Mouse (Mus musculus) right cerebral cortex, postnatal 36 days (tissue): ENCODE measurements around the gene Olfr766-ps1.
"Not testable (repeated sequence)": the region's sequence is repeated elsewhere in the genome, so short reads cannot be mapped to it uniquely, and the experiment has no call there.

Experiments
- DNase-seq, 2 experiments: peaks; one replicate each; pipeline ENCODE4 v3.0.0; 2022; ENCODE audit warnings: low spot score in 2 of 2, mixed read lengths in 1 of 2

The Olfr766-ps1 gene

DNA sequence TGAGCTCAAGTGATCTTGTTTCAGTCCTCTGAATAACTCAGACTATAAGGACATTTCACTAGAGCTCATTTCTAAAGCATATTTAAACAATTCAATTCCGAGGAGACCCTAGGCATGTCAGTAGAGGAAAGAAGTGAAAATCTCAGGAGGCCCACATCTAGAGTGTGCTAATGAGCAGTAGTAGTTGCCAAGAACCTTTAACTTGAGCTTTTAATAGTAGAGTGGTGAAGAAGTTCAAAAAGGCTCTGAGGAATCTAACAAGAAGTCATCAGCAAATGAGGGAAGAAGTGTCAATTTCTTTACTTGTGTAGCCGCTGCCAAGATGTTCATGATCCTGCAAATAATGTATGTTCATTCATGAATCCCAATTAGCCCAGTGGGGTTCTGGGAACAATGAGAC is at the start of gene Olfr766-ps1:
Gene Olfr766-ps1 (minus strand): TSS at position 101 of the 400 bp plus-strand sequence.
- DNase-seq: no peak

- no peak for DNase-seq
These were observed 49.0 kb upstream of the Olfr766-ps1 start, which contains the start of gene Olfr769 for GRCm38 (mm10) chr10:129117761-129118160. TSS of gene Olfr769 (minus strand) at chr10:129117861.

DNA sequence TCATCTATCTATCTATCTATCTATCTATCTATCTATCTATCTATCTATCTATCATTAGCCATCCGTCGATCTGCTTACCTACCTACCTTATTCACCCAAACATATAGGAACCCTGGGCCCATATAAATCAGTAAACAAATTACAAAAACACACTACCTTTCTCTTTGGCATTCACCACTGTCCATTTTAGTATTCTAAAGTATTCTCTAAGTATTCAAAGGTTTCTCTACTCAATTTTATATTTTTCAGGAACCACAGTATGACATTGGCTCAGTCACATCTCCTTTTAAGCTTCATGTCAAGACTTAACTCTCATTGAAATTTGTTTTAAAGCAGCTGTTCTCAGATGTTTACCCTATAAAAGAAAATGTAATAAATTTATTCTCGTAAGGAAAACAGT is 46.4 kb upstream of the Olfr766-ps1 start:
- DNase-seq: no peak

DNA sequence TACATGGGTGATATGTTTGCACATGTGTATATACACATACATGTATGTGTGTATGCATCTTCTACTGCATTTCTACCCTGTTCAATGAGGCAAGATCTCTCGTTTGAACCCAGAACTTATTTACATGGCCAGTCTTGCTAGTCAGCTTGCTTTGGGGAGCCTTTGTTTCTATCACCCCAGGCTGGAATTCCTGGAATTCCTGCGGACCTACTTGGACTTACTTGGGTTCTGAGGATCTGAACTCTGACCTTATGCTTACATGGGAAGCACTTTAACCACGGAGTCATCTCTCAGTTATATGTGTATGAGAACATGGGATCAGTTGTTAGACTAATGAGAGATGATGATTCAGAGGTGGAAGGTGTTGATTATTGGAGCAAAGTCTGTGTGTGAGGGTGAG is 32.5 kb upstream of the Olfr766-ps1 start:
- no peak for DNase-seq

GRCm38 (mm10) chr10:129099275-129099674 is 30.5 kb upstream of the Olfr766-ps1 start, which contains the start of gene Olfr768:
TSS of gene Olfr768 (minus strand) at chr10:129099375.
- no peak for DNase-seq

DNA sequence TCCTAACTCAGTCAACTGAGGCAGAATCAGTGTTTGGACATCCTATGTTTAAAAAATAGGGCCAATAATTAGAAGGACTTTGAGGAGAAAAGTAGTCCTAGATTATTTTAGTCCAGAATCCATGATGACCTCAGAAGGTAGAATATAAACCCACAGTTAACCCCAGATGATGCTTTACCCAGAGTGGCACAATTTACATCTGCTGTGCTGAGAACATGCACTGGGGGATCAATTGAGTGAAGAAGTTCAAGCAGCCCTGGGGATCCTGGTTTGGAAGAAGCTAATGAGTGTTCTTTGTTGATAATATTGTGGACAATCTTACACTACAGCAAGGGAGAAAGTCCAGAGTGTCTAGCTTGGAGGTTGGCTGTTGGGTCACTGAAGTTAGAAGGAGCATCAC is 14.0 kb upstream of the Olfr766-ps1 start, which contains the start of gene Olfr767:
Gene Olfr767 (minus strand): TSS at position 101 of the 400 bp plus-strand sequence.
- not testable (repeated sequence) for DNase-seq

DNA sequence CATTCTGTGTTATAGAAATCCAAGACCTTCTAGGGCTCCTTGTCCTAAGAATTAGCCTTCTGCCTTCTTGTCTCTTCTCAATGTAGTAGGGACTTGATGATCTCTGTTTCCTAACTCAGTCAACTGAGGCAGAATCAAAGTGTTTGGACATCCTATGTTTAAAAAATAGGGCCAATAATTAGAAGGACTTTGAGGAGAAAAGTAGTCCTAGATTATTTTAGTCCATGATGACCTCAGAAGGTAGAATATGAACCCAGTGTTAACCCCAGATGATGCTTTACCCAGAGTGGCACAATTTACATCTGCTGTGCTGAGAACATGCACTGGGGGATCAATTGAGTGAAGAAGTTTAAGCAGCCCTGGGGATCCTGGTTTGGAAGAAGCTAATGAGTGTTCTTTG is 18.9 kb downstream of the Olfr766-ps1 start, which contains the start of gene Olfr765:
Gene Olfr765 (minus strand): TSS at position 101 of the 400 bp plus-strand sequence.
- not testable (repeated sequence) for DNase-seq

GRCm38 (mm10) chr10:129039796-129040195 is 29.0 kb downstream of the Olfr766-ps1 start, which contains the start of gene Olfr764-ps1:
TSS of gene Olfr764-ps1 (minus strand) at chr10:129039896.
- no peak for DNase-seq

DNA sequence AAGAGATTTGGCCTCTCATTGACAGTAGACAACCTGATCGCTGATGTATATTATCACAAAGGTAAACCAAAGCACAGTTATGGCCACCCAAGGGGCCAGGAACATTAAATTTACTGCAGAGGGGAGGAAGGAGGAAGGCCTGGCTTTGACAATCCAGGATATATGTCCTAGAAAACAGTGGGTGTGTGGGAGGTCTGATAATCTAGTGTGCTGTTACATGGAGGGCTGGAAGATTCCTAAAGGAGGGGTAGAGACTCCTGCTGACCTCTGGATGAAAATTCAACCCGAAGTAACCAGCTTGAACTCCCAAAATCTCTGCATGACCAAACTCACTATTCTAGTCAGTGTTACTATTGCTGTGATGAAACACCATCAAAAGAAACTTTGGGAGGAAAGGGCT is 40.4 kb downstream of the Olfr766-ps1 start:
- DNase-seq: no peak

DNA sequence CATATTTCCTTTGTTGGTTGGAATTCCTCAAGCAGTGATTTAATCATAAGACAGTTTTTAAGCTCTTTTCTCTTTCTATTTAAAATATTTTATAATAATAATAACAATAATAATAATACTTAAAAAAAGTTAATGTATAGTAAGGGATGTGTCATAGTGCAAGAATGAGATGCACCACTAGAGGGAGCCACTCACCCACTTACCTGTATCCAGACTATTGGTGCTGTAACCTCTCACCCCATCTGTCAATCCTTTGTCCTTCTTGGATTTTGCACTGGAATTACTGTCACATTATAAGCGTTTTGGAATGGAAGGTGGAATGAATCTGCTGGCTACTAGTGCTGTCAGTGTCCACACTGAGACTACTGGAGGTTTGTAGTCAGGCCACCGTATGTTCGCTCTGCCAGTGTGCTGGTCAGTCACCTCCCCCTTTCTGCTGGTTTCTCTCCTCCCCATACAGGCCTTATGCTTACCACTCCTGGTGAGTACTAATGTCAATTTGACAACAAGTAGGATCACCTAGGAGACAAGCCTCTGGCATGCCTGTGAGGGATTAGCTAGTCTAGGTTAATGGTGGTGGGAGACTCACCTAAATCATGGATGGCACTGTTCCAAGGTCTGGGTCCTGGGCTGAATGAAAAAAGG is 42.6 kb downstream of the Olfr766-ps1 start:
- DNase-seq: no peak

DNA sequence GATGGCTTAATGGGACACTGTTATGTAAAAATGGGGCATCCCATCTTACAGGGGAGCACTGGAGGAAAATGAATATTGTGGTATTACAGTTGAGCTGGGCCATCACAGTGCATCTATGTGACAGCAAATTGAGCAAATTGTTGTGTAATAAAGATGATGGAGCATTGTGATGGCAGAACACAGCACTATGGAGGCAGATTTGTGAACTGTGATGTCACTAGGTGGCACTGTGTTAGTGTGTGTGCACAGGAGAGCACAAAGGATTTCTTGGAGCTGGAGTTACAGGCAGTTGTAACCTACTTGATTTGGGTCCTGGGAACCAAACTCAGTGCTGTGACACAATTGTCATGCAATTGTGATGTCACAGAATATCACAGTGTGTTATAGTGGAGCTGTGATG is 45.5 kb downstream of the Olfr766-ps1 start:
- DNase-seq: no peak

DNA sequence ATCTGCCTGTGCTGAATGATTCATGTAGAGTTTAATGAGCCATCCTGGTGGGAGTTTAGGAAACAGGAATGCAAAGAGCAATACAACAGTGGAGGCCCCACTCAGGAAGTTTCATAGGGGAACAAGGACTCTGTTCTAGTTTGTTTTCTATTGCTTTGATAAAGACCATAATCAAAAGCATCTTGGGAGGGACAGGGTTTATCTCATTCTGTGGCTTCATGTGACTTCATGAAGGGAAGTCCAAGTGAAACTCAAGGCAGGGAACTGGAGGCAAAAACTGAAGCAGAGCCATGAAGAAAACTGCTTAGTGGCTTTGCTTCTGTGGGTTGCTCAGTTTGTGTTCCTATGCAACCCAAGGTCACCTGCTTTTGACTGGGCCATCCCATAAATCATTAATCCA is 54.3 kb downstream of the Olfr766-ps1 start:
- no peak for DNase-seq
